Mouse (Mus musculus) forebrain, embryonic 16.5 days (tissue): ENCODE results near the gene Wdr82. TPM values are rescaled to one million over a fixed set of nuclear protein-coding genes. Genes with fewer than 3 reads are reported as not detected.

Experiments
- ATAC-seq: fragments of 200-750 bp; cut with Nextera tagmentation; 2 replicates; pipeline ENCODE4 v1.8.0; 2017; ENCODE audit warnings: mild to moderate bottlenecking, moderate library complexity
- H3K27ac ChIP-seq: fragments of 300-500 bp; sonication (generic); 2 replicates; pipeline ENCODE4 v1.5.1; 2014; ENCODE audit warnings: low read length, control low read depth
- H3K27me3 ChIP-seq: fragments of 300-500 bp; sonication (generic); replicated peaks from 2 replicates; pipeline ENCODE4 v1.6.1; 2014; ENCODE audit warnings: low read length; ENCODE audit not compliant: control insufficient read depth, insufficient read depth
- H3K36me3 ChIP-seq: fragments of 300-500 bp; sonication (generic); 2 replicates; pipeline ENCODE4 v1.6.1; 2014; ENCODE audit not compliant: control insufficient read depth, insufficient read depth
- H3K4me1 ChIP-seq: fragments of 300-500 bp; sonication (generic); replicated peaks from 2 replicates; pipeline ENCODE4 v1.6.1; 2014; ENCODE audit warnings: low read length; ENCODE audit not compliant: control insufficient read depth, insufficient read depth
- H3K4me2 ChIP-seq: fragments of 300-500 bp; sonication (generic); 2 replicates; pipeline ENCODE4 v1.6.1; 2014; ENCODE audit warnings: mild to moderate bottlenecking, low read length, control low read depth
- H3K4me3 ChIP-seq: fragments of 300-500 bp; sonication (generic); replicated peaks from 2 replicates; pipeline ENCODE4 v1.5.1; 2014; ENCODE audit warnings: mild to moderate bottlenecking, low read length, control low read depth
- H3K9ac ChIP-seq: fragments of 300-500 bp; sonication (generic); replicated peaks from 2 replicates; pipeline ENCODE4 v1.6.1; 2014; ENCODE audit warnings: low read depth, low read length, control low read depth
- H3K9me3 ChIP-seq: fragments of 300-500 bp; sonication (generic); 2 replicates; pipeline ENCODE4 v1.6.1; 2016; ENCODE audit warnings: low read length; ENCODE audit not compliant: control insufficient read depth
- WGBS: fragments of 180-500 bp; shearing (Covaris S2); extraction: QIAGEN DNeasy Blood & Tissue Kit; methylation state at CpG from one replicate; pipeline ENCODE4 v1.1.7; 2014; 5-methylcytosine and 5-hydroxymethylcytosine counted together
- polyA plus RNA-seq: library from polyadenylated mRNA; unstranded; fragments of >200 nt; fragmentation: Nextera tagmentation; extraction: Ambion mirVana; gene quantifications from 2 replicates; pipeline ENCODE4 v1.2.1, GENCODE M21; 2015

The Wdr82 gene
- polyA plus RNA-seq, 1 experiment from 2014 or later: 41.6 TPM

DNA sequence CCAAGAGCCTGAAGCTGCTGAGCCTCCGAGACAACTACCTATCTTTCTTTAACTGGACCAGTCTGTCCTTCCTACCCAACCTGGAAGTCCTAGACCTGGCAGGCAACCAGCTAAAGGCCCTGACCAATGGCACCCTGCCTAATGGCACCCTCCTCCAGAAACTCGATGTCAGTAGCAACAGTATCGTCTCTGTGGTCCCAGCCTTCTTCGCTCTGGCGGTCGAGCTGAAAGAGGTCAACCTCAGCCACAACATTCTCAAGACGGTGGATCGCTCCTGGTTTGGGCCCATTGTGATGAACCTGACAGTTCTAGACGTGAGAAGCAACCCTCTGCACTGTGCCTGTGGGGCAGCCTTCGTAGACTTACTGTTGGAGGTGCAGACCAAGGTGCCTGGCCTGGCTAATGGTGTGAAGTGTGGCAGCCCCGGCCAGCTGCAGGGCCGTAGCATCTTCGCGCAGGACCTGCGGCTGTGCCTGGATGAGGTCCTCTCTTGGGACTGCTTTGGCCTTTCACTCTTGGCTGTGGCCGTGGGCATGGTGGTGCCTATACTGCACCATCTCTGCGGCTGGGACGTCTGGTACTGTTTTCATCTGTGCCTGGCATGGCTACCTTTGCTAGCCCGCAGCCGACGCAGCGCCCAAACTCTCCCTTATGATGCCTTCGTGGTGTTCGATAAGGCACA, 54.9 kb downstream of the Wdr82 start:
- Histone ChIP-seq H3K4me2 (peak overlapping the region; percentile 66), H3K9ac (peak overlapping the region; percentile 60), H3K27me3 (peaks cover 6% of the 10 kb centered on the region; the same call in 1 of the 2 replicates), H3K9me3 (no peaks in the 10 kb centered on the region), H3K27ac (no peak overlapping the region), H3K4me1 (peaks cover 8% of the 10 kb centered on the region), H3K36me3 (no peaks in the 10 kb centered on the region), H3K4me3 (peak overlapping the region; percentile 41)
- 65% methylated on average over 24 of the region's 24 CpGs for WGBS
- peak; percentile 23 for ATAC-seq

DNA sequence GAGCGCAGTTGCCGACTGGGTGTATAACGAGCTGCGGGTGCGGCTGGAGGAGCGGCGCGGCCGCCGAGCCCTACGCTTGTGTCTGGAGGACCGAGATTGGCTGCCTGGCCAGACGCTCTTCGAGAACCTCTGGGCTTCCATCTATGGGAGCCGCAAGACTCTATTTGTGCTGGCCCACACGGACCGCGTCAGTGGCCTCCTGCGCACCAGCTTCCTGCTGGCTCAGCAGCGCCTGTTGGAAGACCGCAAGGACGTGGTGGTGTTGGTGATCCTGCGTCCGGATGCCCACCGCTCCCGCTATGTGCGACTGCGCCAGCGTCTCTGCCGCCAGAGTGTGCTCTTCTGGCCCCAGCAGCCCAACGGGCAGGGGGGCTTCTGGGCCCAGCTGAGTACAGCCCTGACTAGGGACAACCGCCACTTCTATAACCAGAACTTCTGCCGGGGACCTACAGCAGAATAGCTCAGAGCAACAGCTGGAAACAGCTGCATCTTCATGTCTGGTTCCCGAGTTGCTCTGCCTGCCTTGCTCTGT, 55.5 kb downstream of the Wdr82 start:
- H3K36me3 ChIP-seq: no peaks in the 10 kb centered on the region
- H3K9ac ChIP-seq: peak overlapping the region; percentile 60
- peak overlapping the region; percentile 41 for H3K4me3 ChIP-seq
- 6% methylated on average over 34 of the region's 34 CpGs for WGBS
- peaks cover 6% of the 10 kb centered on the region; the same call in 1 of the 2 replicates for H3K27me3 ChIP-seq
- peaks cover 8% of the 10 kb centered on the region for H3K4me1 ChIP-seq
- no peaks in the 10 kb centered on the region for H3K9me3 ChIP-seq
- peak; percentile 72 for ATAC-seq
- peak overlapping the region; percentile 66 for H3K4me2 ChIP-seq
- no peak overlapping the region for H3K27ac ChIP-seq

DNA sequence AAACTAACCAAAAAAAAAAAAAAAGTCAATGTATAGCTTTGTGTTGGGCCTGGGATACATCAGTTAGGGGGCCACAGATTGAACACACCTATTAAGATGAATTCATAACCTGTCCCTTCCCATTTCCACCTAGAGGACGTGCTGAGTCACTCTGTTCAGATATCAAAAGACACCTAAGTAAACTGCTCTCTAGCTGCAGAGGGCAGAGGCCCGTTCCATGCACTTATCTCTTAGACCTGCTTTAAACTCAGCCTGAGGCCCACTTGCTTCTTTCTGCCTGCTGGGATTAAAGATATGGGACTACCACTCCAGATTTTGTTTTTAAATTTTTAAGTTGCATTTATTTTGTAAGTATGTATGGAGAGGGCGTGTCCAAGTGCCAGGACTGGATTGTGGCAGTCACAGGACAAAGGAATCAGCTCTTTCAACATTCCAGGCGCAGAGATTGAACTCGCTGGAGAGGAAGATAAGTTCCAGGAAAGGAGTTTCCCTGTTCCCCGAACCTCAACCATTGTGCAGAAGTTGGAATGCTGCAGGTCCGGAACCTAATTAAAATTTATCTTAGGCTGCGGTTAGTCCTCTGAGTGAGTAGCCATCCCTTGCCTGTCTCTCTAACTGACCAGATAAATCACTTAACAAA, 57.2 kb downstream of the Wdr82 start:
- Histone ChIP-seq H3K4me3 (no peak overlapping the region), H3K36me3 (no peaks in the 10 kb centered on the region), H3K9ac (no peak overlapping the region), H3K4me2 (no peak overlapping the region), H3K9me3 (no peaks in the 10 kb centered on the region), H3K27ac (no peak overlapping the region), H3K4me1 (peaks cover 8% of the 10 kb centered on the region), H3K27me3 (peaks cover 6% of the 10 kb centered on the region; the same call in 1 of the 2 replicates)
- 58% methylated on average over 8 of the region's 8 CpGs for WGBS
- no peak for ATAC-seq

DNA sequence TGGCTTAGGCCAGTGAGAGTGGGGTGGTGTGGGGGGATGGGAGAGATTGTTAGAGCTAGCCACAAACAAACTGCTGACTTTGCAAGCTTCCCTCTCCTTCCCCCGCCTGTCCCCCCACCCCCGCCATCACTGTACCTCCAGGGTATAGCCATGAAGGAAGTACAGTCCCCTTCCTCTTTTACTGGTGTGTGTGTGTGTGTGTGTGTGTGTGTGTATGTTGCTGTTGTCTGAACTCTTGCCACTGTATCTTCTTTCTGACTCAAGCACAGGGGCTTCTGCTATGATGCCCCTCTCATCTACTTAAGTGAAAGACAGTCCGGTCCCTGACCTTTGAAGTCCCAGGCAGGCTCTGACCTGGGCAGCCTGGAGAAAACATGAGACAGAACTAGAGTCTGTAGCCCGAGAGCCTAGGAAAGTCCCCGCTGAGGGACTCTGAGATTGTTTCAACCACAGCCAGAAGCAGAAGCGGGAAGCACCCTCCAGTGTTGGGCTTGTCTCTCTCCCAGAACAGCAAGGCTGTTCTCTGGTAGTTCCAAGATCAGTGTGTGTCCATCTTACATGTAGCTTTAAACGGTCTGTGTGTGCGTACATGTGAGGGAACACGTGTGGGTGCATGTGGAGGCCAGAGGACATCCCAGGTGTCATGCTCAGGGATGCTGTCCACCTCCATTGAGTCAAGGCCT, 59.5 kb downstream of the Wdr82 start:
- Histone ChIP-seq H3K27ac (no peak overlapping the region), H3K27me3 (peaks cover 2% of the 10 kb centered on the region; the same call in 1 of the 2 replicates), H3K36me3 (peaks cover 11% of the 10 kb centered on the region), H3K9me3 (no peaks in the 10 kb centered on the region), H3K4me1 (peaks cover 8% of the 10 kb centered on the region), H3K4me3 (no peak overlapping the region), H3K4me2 (no peak overlapping the region), H3K9ac (no peak overlapping the region)
- 83% methylated on average over 8 of the region's 9 CpGs for WGBS
- no peak for ATAC-seq

DNA sequence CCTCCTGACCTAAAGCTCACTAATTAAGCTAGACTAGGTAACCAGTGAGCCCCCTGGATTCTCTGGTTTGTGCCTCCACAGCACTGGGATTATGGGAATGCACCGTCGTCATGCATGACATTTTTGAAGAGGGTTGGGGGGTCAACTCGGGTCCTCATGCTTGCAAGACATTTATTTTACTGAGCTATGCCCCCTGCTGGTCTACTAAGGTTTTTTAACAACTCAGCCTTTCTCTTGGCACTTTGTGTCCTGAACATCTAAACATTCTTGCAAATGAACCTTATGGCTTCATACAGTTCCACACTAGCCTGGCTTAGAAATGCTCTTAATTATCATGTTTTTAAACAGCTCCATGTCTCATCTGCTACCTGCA, 60.0 kb downstream of the Wdr82 start:
- Histone ChIP-seq H3K27me3 (0 out of 2 replicates have a peak, but pooled peaks cover 2% of the 10 kb centered on the region), H3K9ac (no peak overlapping the region), H3K4me2 (no peak overlapping the region), H3K27ac (no peak overlapping the region), H3K4me3 (no peak overlapping the region), H3K4me1 (peaks cover 8% of the 10 kb centered on the region), H3K9me3 (no peaks in the 10 kb centered on the region), H3K36me3 (peaks cover 12% of the 10 kb centered on the region)
- no peak for ATAC-seq
- 59% methylated on average over 3 of the region's 3 CpGs for whole genome bisulfite sequencing

DNA sequence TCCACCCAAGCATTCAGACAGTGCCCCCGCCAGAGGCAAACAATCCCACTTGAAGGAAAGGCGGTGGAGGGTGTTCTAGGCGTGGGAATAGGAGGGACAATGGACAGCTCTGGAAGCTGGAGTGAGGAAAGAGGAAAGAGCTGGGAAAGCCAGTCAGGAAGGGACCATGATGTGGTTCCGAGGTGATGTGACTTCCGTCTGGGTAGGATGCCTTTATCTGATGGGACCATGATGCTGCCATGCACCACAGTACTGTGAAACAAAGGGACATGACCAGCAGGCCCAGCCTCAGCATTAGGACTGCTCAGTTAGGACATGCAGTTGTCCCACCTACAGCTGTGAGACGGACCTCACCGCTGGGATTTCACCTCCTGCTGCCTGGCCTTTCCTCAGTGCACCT, 60.5 kb downstream of the Wdr82 start:
- Histone ChIP-seq H3K4me3 (no peak overlapping the region), H3K9me3 (no peaks in the 10 kb centered on the region), H3K27me3 (0 out of 2 replicates have a peak, but pooled peaks cover 2% of the 10 kb centered on the region), H3K4me2 (no peak overlapping the region), H3K9ac (no peak overlapping the region), H3K4me1 (peaks cover 4% of the 10 kb centered on the region), H3K27ac (no peak overlapping the region), H3K36me3 (peaks cover 15% of the 10 kb centered on the region)
- WGBS: 76% methylated on average over 7 of the region's 7 CpGs
- ATAC-seq: no peak

DNA sequence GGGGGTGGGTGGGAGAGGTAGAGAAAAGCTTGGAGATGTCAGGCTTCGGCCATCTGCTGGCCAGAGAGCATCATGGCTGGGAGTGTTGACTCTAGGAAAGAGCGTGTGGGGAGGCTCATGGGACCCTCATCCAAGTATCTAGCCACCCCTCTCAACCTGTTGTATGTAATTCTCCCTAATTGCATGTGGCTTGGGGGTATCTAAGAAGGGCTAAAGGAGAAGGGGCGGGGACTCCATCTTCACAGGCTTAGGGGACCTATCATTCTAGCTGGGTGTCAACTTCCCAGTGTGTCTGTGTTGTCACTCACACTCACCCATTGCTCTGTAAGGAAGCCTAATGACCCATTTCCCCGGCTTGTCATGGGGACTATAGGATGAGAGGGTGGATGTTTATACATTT, 61.1 kb downstream of the Wdr82 start:
- WGBS: 89% methylated on average over 4 of the region's 4 CpGs
- no peak for ATAC-seq
- H3K4me3 ChIP-seq: no peak overlapping the region
- H3K9me3 ChIP-seq: no peaks in the 10 kb centered on the region
- no peak overlapping the region for H3K9ac ChIP-seq
- H3K36me3 ChIP-seq: peaks cover 19% of the 10 kb centered on the region
- no peaks in the 10 kb centered on the region for H3K27me3 ChIP-seq
- no peak overlapping the region for H3K4me2 ChIP-seq
- no peak overlapping the region for H3K27ac ChIP-seq
- H3K4me1 ChIP-seq: no peaks in the 10 kb centered on the region

DNA sequence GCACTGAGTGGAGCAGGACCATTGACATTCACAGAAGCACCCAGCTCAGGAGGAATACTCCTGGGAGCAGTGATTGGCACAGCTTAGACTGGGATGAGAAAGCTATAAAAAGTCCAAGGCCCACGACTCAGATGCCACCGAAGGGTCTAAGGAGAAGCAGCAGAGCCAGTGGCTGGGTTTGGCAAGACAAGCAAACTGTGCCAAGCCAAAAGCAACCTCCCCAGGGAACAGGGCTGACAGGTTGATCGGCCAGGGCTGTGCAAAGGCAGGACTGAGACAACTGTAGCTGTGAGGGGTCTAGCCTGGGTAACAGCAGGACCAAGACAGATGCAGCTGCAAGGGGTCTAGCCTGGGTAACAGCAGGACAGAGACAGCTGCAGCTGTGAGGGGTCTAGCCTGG, 62.2 kb downstream of the Wdr82 start:
- Histone ChIP-seq H3K9ac (no peak overlapping the region), H3K9me3 (no peaks in the 10 kb centered on the region), H3K4me1 (no peaks in the 10 kb centered on the region), H3K27me3 (no peaks in the 10 kb centered on the region), H3K4me3 (no peak overlapping the region), H3K27ac (no peak overlapping the region), H3K4me2 (no peak overlapping the region), H3K36me3 (peaks cover 19% of the 10 kb centered on the region)
- ATAC-seq: no peak
- 90% methylated on average over 3 of the region's 3 CpGs for WGBS

DNA sequence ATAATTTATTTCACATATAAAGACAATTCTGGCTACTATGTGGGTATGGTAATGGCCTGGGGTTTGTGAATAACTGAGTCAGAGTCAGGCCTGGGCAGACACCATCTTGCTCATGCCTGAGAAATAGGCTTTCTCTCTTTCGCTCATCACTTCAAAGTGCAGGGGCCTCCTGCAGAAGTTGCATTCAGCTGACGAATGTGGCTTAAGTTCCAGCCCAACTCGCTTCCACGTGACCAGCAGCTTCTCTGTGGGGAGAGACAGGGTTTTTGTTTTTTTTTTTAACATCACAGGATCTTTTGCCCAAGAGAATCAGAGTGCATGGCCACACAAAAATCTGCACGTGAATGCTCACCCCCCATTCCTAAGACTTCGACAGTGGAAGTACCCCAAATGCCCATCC, 63.2 kb downstream of the Wdr82 start:
- Histone ChIP-seq H3K9me3 (no peaks in the 10 kb centered on the region), H3K27ac (no peak overlapping the region), H3K36me3 (peaks cover 27% of the 10 kb centered on the region), H3K9ac (no peak overlapping the region), H3K4me2 (no peak overlapping the region), H3K4me3 (no peak overlapping the region), H3K4me1 (no peaks in the 10 kb centered on the region), H3K27me3 (no peaks in the 10 kb centered on the region)
- ATAC-seq: no peak
- 82% methylated on average over 6 of the region's 6 CpGs for WGBS
